8 mouse cellular contexts compared by ENCODE assay signal in the genomic region with DNA sequence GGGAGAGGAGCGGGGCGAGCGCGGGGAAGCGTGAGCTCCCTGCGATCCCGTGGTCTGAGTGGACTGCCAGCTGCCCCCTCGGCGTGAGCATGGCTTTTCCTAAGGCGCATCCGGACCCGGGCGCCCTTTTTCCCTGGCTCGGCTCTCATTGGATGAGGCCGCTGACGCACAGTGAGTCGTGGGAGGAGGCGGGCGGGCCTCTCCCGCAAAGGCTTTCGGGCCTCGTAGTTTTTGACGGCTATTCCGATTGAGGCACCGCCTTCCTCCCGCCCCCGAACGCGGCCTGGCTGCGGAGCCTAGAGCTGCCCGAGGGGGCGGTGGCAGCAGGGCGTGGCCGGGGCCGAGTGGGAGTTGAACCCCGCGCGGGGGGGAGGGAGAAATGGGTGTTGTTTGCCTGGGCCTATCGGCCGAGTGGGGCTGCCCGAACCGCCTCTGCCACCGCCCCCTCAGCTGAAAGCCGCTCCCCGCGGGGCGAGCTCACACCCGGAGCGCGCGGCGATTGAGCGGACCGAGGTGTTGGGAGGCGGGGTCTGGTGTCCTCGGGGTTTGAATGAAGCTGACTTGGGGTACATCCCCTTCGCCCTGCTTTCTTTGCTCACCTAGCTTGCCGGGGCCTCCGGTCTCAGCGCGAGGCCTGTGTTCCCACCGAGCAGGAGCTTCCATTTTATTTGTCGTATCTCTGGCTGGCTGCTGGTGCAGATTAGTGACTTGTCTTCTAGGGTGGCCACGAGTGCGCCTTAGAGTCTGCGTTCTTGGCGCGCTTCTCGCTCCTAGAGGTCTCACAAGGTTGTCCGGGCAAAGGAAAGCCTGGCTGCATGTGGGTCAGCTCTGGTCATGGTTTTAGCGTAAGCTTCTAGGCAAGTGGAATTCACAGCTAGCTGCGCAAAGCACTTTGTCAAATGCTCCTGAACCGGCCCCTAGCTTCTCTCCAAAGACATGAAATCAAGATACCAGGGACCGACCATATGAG. TPM values are rescaled to one million over a fixed set of nuclear protein-coding genes. Genes with fewer than 3 reads are reported as not detected.
A peak's percentile ranks its signal among the peaks of the same experiment; 100 is the strongest.
DNase-seq lines count a peak whose midpoint lies in the region; ATAC-seq lines count a peak whose summit lies in the region.

No protein-coding gene starts in this region.

- H3K27ac ChIP-seq in hindbrain, embryonic 16.5 days (ENCODE audit: low read depth, low read length) = peak overlapping the region; percentile 98
- peak overlapping the region; percentile 38 for H3K27ac ChIP-seq in macrophage

- no peaks in the 10 kb centered on the region for H3K9me3 ChIP-seq in hindbrain, embryonic 16.5 days (ENCODE audit: control insufficient read depth, low read length)

- H3K27me3 ChIP-seq in hindbrain, embryonic 16.5 days (replicated peaks; ENCODE audit: control insufficient read depth, insufficient read depth, low read length) = no peaks in the 10 kb centered on the region

- H3K79me2 ChIP-seq in macrophage (ENCODE audit: inconsistent target) = no peaks in the 10 kb centered on the region

- under 1% methylated on average over 69 of the region's 74 CpGs for WGBS in hindbrain, embryonic 16.5 days
- WGBS in macrophage (ENCODE audit: missing documents) = under 1% methylated on average over 72 of the region's 74 CpGs

- H3K9ac ChIP-seq in hindbrain, embryonic 16.5 days (ENCODE audit: low read depth, low read length) = peak overlapping the region; percentile 86

- no peaks in the 10 kb centered on the region for H3K36me3 ChIP-seq in hindbrain, embryonic 16.5 days (ENCODE audit: control insufficient read depth, insufficient read depth, low read length)
- no peaks in the 10 kb centered on the region for H3K36me3 ChIP-seq in macrophage (ENCODE audit: inconsistent target)

- DNase-seq in WW6 (ENCODE audit: low read depth, low spot score) = peak; percentile 92
- DNase-seq in cerebellum, postnatal 4 days (ENCODE audit: low spot score in 2 of 2) = peak; percentile 96 to 97
- DNase-seq in gastrocnemius, adult 18-20 months (ENCODE audit: low spot score) = peak; percentile 100
- DNase-seq in left cerebral cortex, adult 18-20 months (ENCODE audit: low spot score in 2 of 2) = peak; percentile 98 to 99
- peak; percentile 99 for DNase-seq in right cerebral cortex, adult 18-20 months
- peak; percentile 98 for DNase-seq in urinary bladder, postnatal 10 days (ENCODE audit: low spot score)

- H3K4me1 ChIP-seq in hindbrain, embryonic 16.5 days (ENCODE audit: control insufficient read depth, insufficient read depth, low read depth, low read length) = peaks cover 20% of the 10 kb centered on the region

- ATAC-seq in hindbrain, embryonic 16.5 days = peak; percentile 92

- H3K4me3 ChIP-seq in hindbrain, embryonic 16.5 days (ENCODE audit: low read length) = peak overlapping the region; percentile 84
- peak overlapping the region; percentile 55 for H3K4me3 ChIP-seq in macrophage (ENCODE audit: inconsistent target)

- peak overlapping the region; percentile 79 for H3K4me2 ChIP-seq in hindbrain, embryonic 16.5 days (ENCODE audit: low read length)

RNA-seq across cellular contexts. Expression of a gene that starts 0.9 kb away (rescaled TPM):
- 10 to 100 TPM; 11.0 to 11.3 TPM for total RNA-seq in gastrocnemius, adult 18-20 months (2021)
- polyA plus RNA-seq in hindbrain, embryonic 16.5 days (2015; fragmentation: Nextera tagmentation; extraction: Ambion mirVana) = 15.0 and 19.3 TPM in 2 replicates
- 10 to 100 TPM; 31.3 to 32.4 TPM for total RNA-seq in left cerebral cortex, adult 18-20 months (2021)
- total RNA-seq in macrophage (2018; cell fraction: chromatin; rRNA removed) = 10 to 100 TPM in 18 of 26 experiments, 1 to 10 TPM in 8; 5.0 to 16.4 (median 11.7) TPM
- 1 to 10 TPM; 4.3 to 8.3 (median 5.6) TPM for total RNA-seq in macrophage (2018; cell fraction: cytosol; rRNA removed)
- 10 to 100 TPM in 10 of 26 experiments, 1 to 10 TPM in 16; 4.3 to 14.0 (median 9.4) TPM for total RNA-seq in macrophage (2018; cell fraction: nucleus; rRNA removed)
- 2.4 to 4.3 TPM (median 2.7 TPM) in 3 replicates for polyA plus RNA-seq in macrophage (2018)

Comparison
In these comparisons a context has a peak if more than half of its experiments do, and no peak if none do; other contexts are left out.
1. Peak in every context shown above with its lines: DNase-seq, ATAC-seq, H3K4me3 ChIP-seq and H3K27ac ChIP-seq.